Mouse (Mus musculus): Measurements from ENCODE around the gene Add3. TPM values are rescaled to one million over a fixed set of nuclear protein-coding genes. Genes with fewer than 3 reads are reported as not detected.
A peak's percentile ranks its signal among the peaks of the same experiment; 100 is the strongest.

Gene Add3
- polyA plus RNA-seq, 1 experiment, result 28.0 TPM

GRCm38 (mm10) chr19:53259541-53259940, 119.3 kb downstream of the Add3 start:
- 73% methylated on average over 5 of the region's 5 CpGs for WGBS
- no peak for DNase-seq (ENCODE audit: low read depth, low spot score)

- no peak for DNase-seq (ENCODE audit: low read depth, low spot score)
- 73% methylated on average over 10 of the region's 10 CpGs for WGBS
Measured at GRCm38 (mm10) chr19:53260261-53260660, 120.0 kb downstream of the Add3 start.

GRCm38 (mm10) chr19:53260828-53261227, 120.6 kb downstream of the Add3 start:
- DNase-seq (ENCODE audit: low read depth, low spot score), result no peak
- WGBS, result 88% methylated on average over 4 of the region's 4 CpGs

- 84% methylated on average over 7 of the region's 7 CpGs for WGBS
- no peak for DNase-seq (ENCODE audit: low read depth, low spot score)
Measured at GRCm38 (mm10) chr19:53262061-53262460, 121.8 kb downstream of the Add3 start.

- 47% methylated on average over 23 of the region's 23 CpGs for WGBS
Measured at GRCm38 (mm10) chr19:53263859-53264733, 123.9 kb downstream of the Add3 start.

GRCm38 (mm10) chr19:53264821-53265727, 124.8 kb downstream of the Add3 start:
- 58% methylated on average over 12 of the region's 12 CpGs for WGBS
- no peak for DNase-seq (ENCODE audit: low read depth, low spot score)

More at GRCm38 (mm10) chr19:53263859-53264733, 123.9 kb downstream of the Add3 start:
- no peak for DNase-seq (ENCODE audit: low read depth, low spot score)

- WGBS, result 88% methylated on average over 9 of the region's 9 CpGs
- DNase-seq (ENCODE audit: low read depth, low spot score), result no peak
Measured at GRCm38 (mm10) chr19:53267305-53267704, 127.1 kb downstream of the Add3 start.

GRCm38 (mm10) chr19:53273055-53273722, 132.9 kb downstream of the Add3 start:
- DNase-seq (ENCODE audit: low read depth, low spot score), result no peak
- 73% methylated on average over 17 of the region's 17 CpGs for WGBS

- 88% methylated on average over 23 of the region's 23 CpGs for WGBS
Measured at GRCm38 (mm10) chr19:53273781-53274428, 133.7 kb downstream of the Add3 start.

GRCm38 (mm10) chr19:53275204-53275603, 135.0 kb downstream of the Add3 start:
- 43% methylated on average over 3 of the region's 3 CpGs for WGBS
- DNase-seq (ENCODE audit: low read depth, low spot score), result no peak

More at GRCm38 (mm10) chr19:53273781-53274428, 133.7 kb downstream of the Add3 start:
- no peak for DNase-seq (ENCODE audit: low read depth, low spot score)

- DNase-seq (ENCODE audit: low read depth, low spot score), result no peak
- 53% methylated on average over 19 of the region's 19 CpGs for WGBS
Measured at GRCm38 (mm10) chr19:53276902-53277707, 136.9 kb downstream of the Add3 start.

- WGBS, result 71% methylated on average over 19 of the region's 19 CpGs
Measured at GRCm38 (mm10) chr19:53278491-53279415, 138.5 kb downstream of the Add3 start.

GRCm38 (mm10) chr19:53280254-53280653, 140.0 kb downstream of the Add3 start:
- 52% methylated on average over 8 of the region's 8 CpGs for WGBS
- DNase-seq (ENCODE audit: low read depth, low spot score), result peak; percentile 60

More at GRCm38 (mm10) chr19:53278491-53279415, 138.5 kb downstream of the Add3 start:
- DNase-seq (ENCODE audit: low read depth, low spot score), result no peak

- 64% methylated on average over 10 of the region's 10 CpGs for WGBS
- DNase-seq (ENCODE audit: low read depth, low spot score), result no peak
Measured at GRCm38 (mm10) chr19:53282571-53282970, 142.3 kb downstream of the Add3 start.

- DNase-seq (ENCODE audit: low read depth, low spot score), result no peak
- 67% methylated on average over 7 of the region's 7 CpGs for WGBS
Measured at GRCm38 (mm10) chr19:53283742-53284141, 143.5 kb downstream of the Add3 start.

GRCm38 (mm10) chr19:53284268-53285208, 144.3 kb downstream of the Add3 start:
- DNase-seq (ENCODE audit: low read depth, low spot score), result no peak
- WGBS, result 51% methylated on average over 20 of the region's 20 CpGs

Measured in large intestine, adult 2 months (tissue).